Mouse (Mus musculus) C3H10T1/2 (cell line): ENCODE measurements around the gene Rpgrip1l. TPM values are rescaled to one million over a fixed set of nuclear protein-coding genes. Genes with fewer than 3 reads are reported as not detected.

ENCODE experiments used
- polyA plus RNA-seq, 2 experiments: library from polyadenylated mRNA; unstranded; fragments of >200 nt; fragmentation: generic; extraction: Trizol; gene quantifications; one replicate each; pipeline ENCODE4 v1.2.1; 2012; ENCODE audit warnings: missing spikeins in 2 of 2

Rpgrip1l gene
- 1 to 10 TPM in 1 of 2 experiments, under 1 TPM in 1; 0.62 to 2.8 TPM for polyA plus RNA-seq

GRCm38 (mm10) chr8:91312835-91313832, at the start of gene Rpgrip1l, which contains the start of gene Fto:
Gene Rpgrip1l, minus strand, starts transcription at chr8:91313262.
Gene Fto, plus strand, starts transcription at chr8:91313525.

GRCm38 (mm10) chr8:91199876-91200275, 113.2 kb downstream of the Rpgrip1l start, which contains the start of gene Aktip:
Gene Aktip, minus strand, starts transcription at chr8:91199976.

Other genes with a start within 250 kb of the Rpgrip1l start
- gene Rbl2, start 243.2 kb downstream of the Rpgrip1l start, polyA plus RNA-seq = 10 to 100 TPM in 1 of 2 experiments, under 1 TPM in 1; 0.53 to 12.3 TPM
- gene Aktip, start 113.3 kb downstream of the Rpgrip1l start, polyA plus RNA-seq = 10 to 100 TPM in 1 of 2 experiments, 1 to 10 TPM in 1; 4.6 to 23.0 TPM
- gene Fto, start 263 bp upstream of the Rpgrip1l start, polyA plus RNA-seq = 10 to 100 TPM; 23.7 to 60.8 TPM